Mouse (Mus musculus): ENCODE results near the gene Adarb1. TPM values are rescaled to one million over a fixed set of nuclear protein-coding genes. Genes with fewer than 3 reads are reported as not detected.

Adarb1 gene
- total RNA-seq, 2 experiments from 2014 or later: 94.7 to 110 TPM

Other genes starting within 250 kb of the Adarb1 start
- gene Pofut2, start 159.1 kb downstream of the Adarb1 start, total RNA-seq (2021): 10 to 100 TPM; 32.2 to 36.7 TPM
- 10 to 100 TPM; 32.3 to 34.9 TPM for gene Fam207a, start 97.5 kb upstream of the Adarb1 start, total RNA-seq (2021)
- gene Itgb2, start 112.0 kb upstream of the Adarb1 start, total RNA-seq (2021): 1 to 10 TPM; 2.2 to 3.1 TPM
- 10 to 100 TPM; 77.4 to 79.9 TPM for gene Pttg1ip, start 163.4 kb upstream of the Adarb1 start, total RNA-seq (2021)
- 100 to 1,000 TPM; 116 to 134 TPM for gene Sumo3, start 187.8 kb upstream of the Adarb1 start, total RNA-seq (2021)
- gene Gm49325, start 187.9 kb upstream of the Adarb1 start, total RNA-seq (2021): 10 to 100 TPM; 12.6 to 19.9 TPM
- gene Ube2g2, start 204.0 kb upstream of the Adarb1 start, total RNA-seq (2021): 10 to 100 TPM; 63.9 to 69.0 TPM